In the genomic region with DNA sequence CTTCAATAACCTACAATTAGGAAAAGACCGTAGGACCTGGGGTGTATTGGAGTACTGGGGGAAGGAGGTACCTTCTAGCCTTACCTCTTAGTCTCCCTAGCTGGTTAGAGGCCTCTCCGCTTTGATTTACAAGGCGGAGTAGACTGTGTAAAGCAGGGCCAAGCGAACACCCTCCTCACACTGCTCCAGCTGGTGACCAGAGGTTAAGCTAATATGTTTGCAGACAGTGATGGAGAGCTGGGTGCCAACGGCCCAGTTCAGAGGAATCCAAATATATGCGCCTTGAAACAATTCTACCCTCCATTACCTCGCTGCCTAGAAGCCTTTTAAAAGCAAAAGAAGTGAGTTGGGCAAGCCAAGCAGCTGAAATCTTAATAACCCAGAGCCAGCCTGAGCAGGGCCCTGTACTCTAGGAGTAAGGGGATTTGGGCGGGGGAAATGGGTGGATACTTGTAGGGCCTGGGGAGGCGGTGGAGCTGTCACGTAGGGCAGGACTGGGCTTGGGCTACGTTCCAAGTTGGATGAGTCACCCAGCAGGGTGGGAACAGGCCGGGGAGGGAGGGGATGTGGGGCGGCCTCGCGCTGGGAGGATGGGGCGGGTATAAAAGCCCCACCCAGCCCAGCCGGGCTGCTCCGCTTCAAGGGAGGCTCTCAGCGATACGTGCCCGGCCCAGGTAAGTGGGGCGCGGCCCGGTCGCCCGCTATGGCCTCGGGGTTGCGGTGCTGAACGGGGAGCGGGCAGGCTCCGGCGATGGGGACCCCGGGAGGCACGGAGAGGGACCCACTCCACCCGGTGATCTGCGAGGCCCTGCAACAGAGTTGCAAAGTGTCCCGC, we compare ENCODE assay signal across 7 mouse cellular contexts. TPM values are rescaled to one million over a fixed set of nuclear protein-coding genes. Genes with fewer than 3 reads are reported as not detected.
DNase-seq lines count a peak whose midpoint lies in the region; ATAC-seq and TF ChIP-seq lines count a peak whose summit lies in the region.

A gene (plus strand): TSS at position 555 of the 835 bp plus-strand sequence.

- 6% methylated on average over 30 of the region's 37 CpGs for WGBS in intestine, embryonic 14.5 days
- WGBS in limb, embryonic 12.5 days: 9% methylated on average over 37 of the region's 37 CpGs
- WGBS in midbrain, embryonic 13.5 days: 11% methylated on average over 37 of the region's 37 CpGs
- 20% methylated on average over 37 of the region's 37 CpGs for WGBS in spleen, adult 2 months

- TF ChIP-seq POLR2A in spleen, adult 2 months (IDR thresholded peaks at IDR 0.05; ENCODE audit: low read depth, low read length): no peak

- H3K4me2 ChIP-seq in intestine, embryonic 14.5 days (ENCODE audit: low read length): peak within 1 kb of the TSS; percentile 71
- peak within 1 kb of the TSS; percentile 83 for H3K4me2 ChIP-seq in limb, embryonic 12.5 days
- H3K4me2 ChIP-seq in midbrain, embryonic 13.5 days (replicated peaks): peak within 1 kb of the TSS; percentile 69

- peak within 1 kb of the TSS; percentile 50 for H3K4me3 ChIP-seq in intestine, embryonic 14.5 days (ENCODE audit: low read depth, low read length)
- peak within 1 kb of the TSS; percentile 64 for H3K4me3 ChIP-seq in limb, embryonic 12.5 days (replicated peaks)
- H3K4me3 ChIP-seq in midbrain, embryonic 13.5 days (replicated peaks): peak within 1 kb of the TSS; percentile 42
- H3K4me3 ChIP-seq in spleen, adult 2 months (ENCODE audit: extremely low read depth, insufficient read depth, insufficient read length): peak within 1 kb of the TSS; percentile 59

- peak within 1 kb of the TSS; percentile 85 for H3K27ac ChIP-seq in intestine, embryonic 14.5 days (ENCODE audit: low read depth)
- H3K27ac ChIP-seq in limb, embryonic 12.5 days: peak within 1 kb of the TSS; percentile 88
- no peak within 1 kb of the TSS for H3K27ac ChIP-seq in midbrain, embryonic 13.5 days
- peak within 1 kb of the TSS; percentile 43 for H3K27ac ChIP-seq in spleen, adult 2 months (ENCODE audit: insufficient read depth, low read length)

- H3K9ac ChIP-seq in intestine, embryonic 14.5 days (ENCODE audit: low read length): peak within 1 kb of the TSS; percentile 79
- H3K9ac ChIP-seq in limb, embryonic 12.5 days (replicated peaks): peak within 1 kb of the TSS; percentile 74
- H3K9ac ChIP-seq in midbrain, embryonic 13.5 days (replicated peaks): peak within 1 kb of the TSS; percentile 65

- intact Hi-C loops in gastrocnemius, postnatal 36 days (cut with DNase I): no loop called here

- TF ChIP-seq CTCF in spleen, adult 2 months (IDR thresholded peaks at IDR 0.05; ENCODE audit: extremely low read depth, insufficient read depth, insufficient read length, insufficient replicate concordance): no peak

- ATAC-seq in intestine, embryonic 14.5 days (replicated peaks; ENCODE audit: low FRiP score, low TSS enrichment, low read depth): peak; percentile 87
- ATAC-seq in limb, embryonic 12.5 days (ENCODE audit: insufficient number of reproducible peaks, insufficient read depth, low FRiP score, low TSS enrichment, low read depth): peak; percentile 87
- ATAC-seq in midbrain, embryonic 13.5 days: peak; percentile 87

- 0 out of 2 replicates have a peak, but pooled peaks cover 11% of the 10 kb centered on the region for H3K27me3 ChIP-seq in intestine, embryonic 14.5 days (replicated peaks; ENCODE audit: control insufficient read depth, insufficient read depth, low read length)
- H3K27me3 ChIP-seq in limb, embryonic 12.5 days: peaks cover 3% of the 10 kb centered on the region; the same call in 1 of the 2 replicates
- H3K27me3 ChIP-seq in midbrain, embryonic 13.5 days: peaks cover 42% of the 10 kb centered on the region
- 0 out of 2 replicates have a peak, but pooled peaks cover 1% of the 10 kb centered on the region for H3K27me3 ChIP-seq in spleen, adult 2 months (ENCODE audit: control insufficient read depth, insufficient read depth, low read length)

- DNase-seq in WW6 (ENCODE audit: low read depth, low spot score): peak; percentile 31
- DNase-seq in embryo, embryonic 10 days (ENCODE audit: low spot score): peak; percentile 74
- DNase-seq in gastrocnemius, postnatal 36 days: peak; percentile 79 to 93
- DNase-seq in intestine, embryonic 14.5 days (ENCODE audit: low spot score): peak; percentile 95
- DNase-seq in spleen, adult 2 months (ENCODE audit: low read depth in 1 of 2, low spot score in 2 of 2): peak in 1 of 2 experiments; percentile 34

- peaks cover 41% of the 10 kb centered on the region for H3K4me1 ChIP-seq in intestine, embryonic 14.5 days (replicated peaks; ENCODE audit: control insufficient read depth, insufficient read depth, low read length)
- H3K4me1 ChIP-seq in limb, embryonic 12.5 days (replicated peaks): peaks cover 51% of the 10 kb centered on the region
- H3K4me1 ChIP-seq in midbrain, embryonic 13.5 days (replicated peaks): peaks cover 19% of the 10 kb centered on the region
- H3K4me1 ChIP-seq in spleen, adult 2 months (ENCODE audit: control insufficient read depth, insufficient read depth, insufficient read length): peaks cover 8% of the 10 kb centered on the region

- H3K9me3 ChIP-seq in intestine, embryonic 14.5 days (ENCODE audit: control insufficient read depth, low read length): no peaks in the 10 kb centered on the region
- no peaks in the 10 kb centered on the region for H3K9me3 ChIP-seq in limb, embryonic 12.5 days
- H3K9me3 ChIP-seq in midbrain, embryonic 13.5 days: no peaks in the 10 kb centered on the region

- no peaks in the 10 kb centered on the region for H3K36me3 ChIP-seq in intestine, embryonic 14.5 days (ENCODE audit: control insufficient read depth, insufficient read depth, low read length)
- no peaks in the 10 kb centered on the region; the same call in 1 of the 2 replicates for H3K36me3 ChIP-seq in limb, embryonic 12.5 days
- no peaks in the 10 kb centered on the region for H3K36me3 ChIP-seq in midbrain, embryonic 13.5 days
- no peaks in the 10 kb centered on the region for H3K36me3 ChIP-seq in spleen, adult 2 months (ENCODE audit: control insufficient read depth, insufficient read depth, low read length)

RNA-seq across cellular contexts. Expression of the gene that starts here (rescaled TPM):
- total RNA-seq in gastrocnemius, postnatal 36 days (2021): 10 to 100 TPM; 34.1 to 50.4 TPM
- polyA plus RNA-seq in intestine, embryonic 14.5 days (2014; fragmentation: Nextera tagmentation; extraction: Ambion mirVana): 377 and 383 TPM in 2 replicates
- polyA plus RNA-seq in limb, embryonic 12.5 days (2016; fragmentation: Nextera tagmentation; extraction: Ambion mirVana): 261 and 301 TPM in 2 replicates
- 96.0 and 115 TPM in 2 replicates for polyA plus RNA-seq in midbrain, embryonic 13.5 days (2015; fragmentation: Nextera tagmentation; extraction: Ambion mirVana)
- 50.9 and 55.9 TPM in 2 replicates for polyA plus RNA-seq in spleen, adult 2 months (2012; rRNA removed)
